Mouse (Mus musculus): ENCODE measurements at regions not wholly inside any gene's neighbourhood (a gene's known extent, or its start where the extent isn't known, plus 50 kb on each side); places are given as distances from the start of the nearest gene placed in this dataset.

- no peak for DNase-seq (ENCODE audit: extremely low read depth, insufficient read length, low spot score)
Observed at GRCm38 (mm10) chr16:12900670-12901069, 208.8 kb upstream of the Ercc4 start.

- no peak for DNase-seq (ENCODE audit: extremely low read depth, insufficient read length, low spot score)
Observed at GRCm38 (mm10) chr16:12901096-12901995, 208.1 kb upstream of the Ercc4 start.

- no peak for DNase-seq (ENCODE audit: extremely low read depth, insufficient read length, low spot score)
Observed at GRCm38 (mm10) chr16:12901996-12902319, 207.5 kb upstream of the Ercc4 start.

DNA sequence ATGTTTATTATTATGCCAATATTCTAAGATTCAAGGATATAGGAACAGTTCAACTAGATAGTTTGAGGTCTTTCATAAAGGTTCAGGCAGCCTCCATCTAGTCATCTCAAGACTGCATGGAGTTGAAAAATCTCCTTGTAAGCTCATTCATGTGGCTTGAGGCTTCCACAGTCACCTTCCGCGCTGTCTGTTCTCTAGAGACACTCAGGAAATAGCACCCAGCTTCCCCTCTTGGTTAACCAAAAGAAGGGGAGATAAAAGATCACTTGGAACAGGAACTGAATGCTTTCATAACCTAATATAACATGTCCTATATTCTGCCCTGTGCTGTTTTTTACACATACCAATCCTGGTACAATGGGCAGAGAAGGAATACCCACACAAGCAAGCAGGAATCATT lies 206.3 kb upstream of the Ercc4 start:
- no peak for DNase-seq (ENCODE audit: extremely low read depth, insufficient read length, low spot score)

DNA sequence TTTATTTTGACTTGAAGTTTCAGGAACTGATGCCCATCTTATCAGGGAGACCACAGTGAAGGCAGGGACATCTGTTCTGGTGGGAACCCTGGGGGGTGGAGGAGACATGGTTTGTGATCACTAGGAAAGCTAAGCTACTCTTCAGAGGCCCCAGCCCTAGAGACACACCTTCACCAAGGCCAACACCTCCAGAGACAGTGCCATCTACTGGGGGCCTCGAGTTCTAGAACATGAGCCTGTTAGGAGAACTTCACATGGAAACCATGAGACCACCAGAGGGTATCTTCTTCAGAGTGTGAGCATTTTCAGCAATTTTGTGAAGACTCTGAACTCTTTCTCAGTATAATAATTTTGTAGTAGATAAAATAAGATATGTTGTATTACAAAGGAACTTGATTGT lies 204.5 kb upstream of the Ercc4 start:
- DNase-seq (ENCODE audit: extremely low read depth, insufficient read length, low spot score) = no peak

GRCm38 (mm10) chr16:12924668-12925067 lies 184.8 kb upstream of the Ercc4 start:
- DNase-seq (ENCODE audit: extremely low read depth, insufficient read length, low spot score) = no peak

GRCm38 (mm10) chr16:12925931-12926330 lies 183.6 kb upstream of the Ercc4 start:
- no peak for DNase-seq (ENCODE audit: extremely low read depth, insufficient read length, low spot score)

DNA sequence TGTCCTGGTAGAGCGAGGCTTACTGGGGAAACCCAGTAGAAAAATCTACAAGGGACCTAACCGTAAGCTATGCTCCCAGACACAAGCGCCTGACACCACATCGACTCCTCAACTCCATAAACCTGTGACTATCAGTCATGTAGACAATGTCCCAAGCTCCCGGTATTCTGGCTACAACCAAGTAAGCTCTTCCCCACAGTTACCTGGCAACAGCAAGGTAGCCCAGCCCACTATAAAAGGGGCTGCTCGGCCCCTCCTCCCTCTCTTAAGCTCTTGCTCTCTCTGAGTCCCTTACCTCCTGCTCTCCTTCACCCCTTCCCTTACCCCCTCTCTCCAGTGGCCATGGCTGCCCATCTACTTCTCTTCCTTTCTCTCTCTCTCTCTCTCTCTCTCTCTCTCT lies 178.4 kb upstream of the Ercc4 start:
- no peak for DNase-seq (ENCODE audit: extremely low read depth, insufficient read length, low spot score)

- DNase-seq (ENCODE audit: extremely low read depth, insufficient read length, low spot score) = no peak
Observed at GRCm38 (mm10) chr16:12932959-12933358, 176.5 kb upstream of the Ercc4 start.

DNA sequence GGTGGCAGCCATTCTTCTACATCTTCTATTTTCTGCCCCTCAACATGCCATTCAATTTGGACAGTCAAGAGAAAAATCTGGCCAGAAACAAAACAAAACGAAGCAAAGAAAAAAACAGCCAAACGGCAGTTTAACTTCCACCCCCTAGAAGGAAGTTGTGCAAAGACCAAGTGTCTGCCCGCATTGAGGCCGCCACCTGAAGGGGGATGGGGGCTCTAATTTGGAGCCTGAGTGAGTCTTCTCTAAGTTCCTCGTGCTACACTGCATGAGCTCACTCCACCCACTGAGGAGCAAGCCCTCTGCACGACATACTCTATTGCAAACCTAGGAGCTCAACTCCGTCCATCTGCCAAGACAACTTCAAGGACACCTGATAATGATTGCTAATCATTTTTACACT lies 174.9 kb upstream of the Ercc4 start:
- no peak for DNase-seq (ENCODE audit: extremely low read depth, insufficient read length, low spot score)

GRCm38 (mm10) chr16:12935266-12935665 lies 174.2 kb upstream of the Ercc4 start:
- no peak for DNase-seq (ENCODE audit: extremely low read depth, insufficient read length, low spot score)

- DNase-seq (ENCODE audit: extremely low read depth, insufficient read length, low spot score) = no peak
Observed at GRCm38 (mm10) chr16:12936571-12936970, 172.9 kb upstream of the Ercc4 start.

DNA sequence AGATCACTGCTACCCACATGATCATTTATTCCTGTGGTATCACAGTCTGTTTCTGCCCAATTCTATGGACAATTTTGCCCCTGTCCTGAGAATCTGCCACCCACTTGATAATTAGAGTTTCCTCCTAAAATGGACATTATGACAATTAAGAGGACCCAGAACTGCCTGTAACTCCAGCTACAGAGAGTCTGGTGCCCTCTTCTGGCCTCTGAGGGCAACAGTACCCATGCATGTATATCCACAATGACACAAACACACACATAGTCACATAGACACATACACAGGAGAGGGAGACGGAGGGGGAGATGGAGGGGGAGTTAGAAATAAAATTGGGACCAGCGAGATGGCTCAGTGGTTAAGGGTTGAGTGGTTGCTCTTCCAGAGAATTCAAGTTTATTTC lies 170.9 kb upstream of the Ercc4 start:
- DNase-seq (ENCODE audit: extremely low read depth, insufficient read length, low spot score) = no peak

DNA sequence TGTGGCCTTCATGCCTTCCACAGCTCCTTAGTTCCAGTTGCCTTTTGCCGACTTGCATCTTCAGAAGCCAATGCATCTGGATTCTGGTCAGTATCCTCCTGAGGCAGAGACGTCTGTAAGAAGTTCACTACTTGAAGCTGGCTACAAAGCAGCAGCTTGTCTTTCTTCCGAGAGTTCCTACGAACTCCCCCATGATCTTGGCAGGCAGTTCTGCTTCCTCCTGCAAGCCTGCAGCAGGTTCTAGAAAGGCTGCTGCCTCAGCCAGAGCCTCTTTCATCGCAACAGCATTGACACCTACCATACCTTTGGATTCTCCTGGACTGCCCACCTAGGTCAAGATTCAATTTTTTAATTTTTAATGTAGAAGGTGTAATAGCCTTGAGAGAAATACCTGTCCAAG lies 158.3 kb upstream of the Ercc4 start:
- no peak for DNase-seq (ENCODE audit: extremely low read depth, insufficient read length, low spot score)

- no peak for DNase-seq (ENCODE audit: extremely low read depth, insufficient read length, low spot score)
Observed at GRCm38 (mm10) chr16:12954028-12954427, 155.5 kb upstream of the Ercc4 start.

GRCm38 (mm10) chr16:12956416-12956815 lies 153.1 kb upstream of the Ercc4 start:
- DNase-seq (ENCODE audit: extremely low read depth, insufficient read length, low spot score) = no peak

DNA sequence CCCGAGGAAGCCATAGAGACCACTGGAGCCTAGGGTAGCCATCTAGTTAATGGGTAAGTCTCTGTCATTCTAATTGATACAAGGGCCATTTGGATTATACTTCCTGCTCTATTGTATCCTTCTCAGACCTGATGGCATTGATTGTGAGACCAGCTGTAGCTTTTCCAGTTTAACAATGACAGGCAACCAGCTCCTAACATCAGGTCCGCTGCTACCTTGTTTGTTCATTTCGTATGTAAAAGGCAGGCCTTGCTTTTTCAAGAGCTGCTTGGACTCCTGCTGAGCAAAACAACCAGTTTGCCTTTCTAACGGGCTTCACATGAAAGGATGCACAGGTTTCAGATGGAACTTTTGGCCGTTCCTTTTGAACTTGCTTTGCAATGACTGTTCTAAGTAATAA lies 148.6 kb upstream of the Ercc4 start:
- DNase-seq (ENCODE audit: extremely low read depth, insufficient read length, low spot score) = no peak

DNA sequence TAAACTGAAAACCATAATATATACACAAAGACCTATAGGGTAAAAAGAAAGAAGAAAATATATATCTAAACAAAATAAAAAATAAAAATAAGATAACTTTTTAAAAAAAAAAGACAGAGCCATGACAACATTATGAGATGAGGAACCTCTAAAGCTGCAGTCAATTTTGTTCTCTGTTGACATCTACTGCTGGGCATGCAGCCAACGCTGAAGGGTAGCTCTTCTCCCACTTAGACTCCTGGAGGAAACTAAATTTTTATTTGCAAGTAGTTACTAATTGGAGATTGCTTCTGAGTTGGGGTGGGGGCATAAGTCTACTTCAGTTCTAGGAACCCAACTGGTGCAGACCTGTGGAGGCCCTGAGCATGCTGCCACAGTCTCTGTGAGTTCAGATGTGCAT lies 126.8 kb upstream of the Ercc4 start:
- DNase-seq (ENCODE audit: extremely low read depth, insufficient read length, low spot score) = no peak

DNA sequence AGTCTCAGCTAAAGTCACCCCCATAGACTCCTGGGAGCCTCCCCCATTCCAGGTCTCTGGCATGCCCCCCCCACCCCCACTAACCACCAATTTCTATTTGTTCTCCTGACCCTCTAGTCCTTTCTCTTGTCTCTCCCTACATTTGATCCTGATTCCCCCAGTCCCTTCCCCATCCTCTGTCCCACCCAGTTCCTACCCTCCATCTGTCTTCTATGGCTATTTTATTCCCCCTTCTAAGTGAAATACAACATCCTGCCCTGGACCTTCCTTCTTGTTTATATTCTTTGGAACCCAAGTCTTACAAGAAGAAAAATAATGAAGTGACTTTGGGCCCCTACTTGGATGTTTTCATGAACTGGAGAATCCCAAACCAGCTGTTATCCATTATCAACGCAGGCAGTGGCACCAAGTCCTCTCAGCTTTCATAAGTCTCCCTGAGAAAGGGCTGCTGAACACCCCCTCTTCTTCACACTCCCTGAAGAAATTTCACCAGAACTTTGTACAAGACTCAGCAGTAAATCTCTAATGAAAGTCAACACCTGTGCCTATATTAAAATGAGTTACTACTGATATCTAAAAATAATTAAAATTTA lies 108.1 kb upstream of the Ercc4 start:
- DNase-seq (ENCODE audit: extremely low read depth, insufficient read length, low spot score) = no peak

DNA sequence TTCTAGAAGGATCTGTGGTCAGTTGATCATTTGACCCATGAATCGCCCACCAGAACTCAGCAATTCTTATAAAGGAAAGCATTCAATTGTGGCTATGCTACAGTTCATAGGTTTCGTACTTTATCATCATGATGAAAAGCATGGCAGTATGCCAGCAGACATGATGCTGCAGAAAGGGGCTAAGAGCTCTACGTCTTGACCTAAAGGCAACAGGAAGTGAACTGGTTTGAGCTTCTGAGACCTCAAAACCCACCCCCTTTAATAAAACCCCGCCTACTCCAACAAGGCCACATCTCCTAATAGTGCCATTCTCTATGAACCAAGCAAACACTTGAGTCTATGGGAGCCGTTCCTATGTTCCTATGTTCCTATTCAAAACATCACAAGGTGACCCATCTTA lies 96.6 kb upstream of the Ercc4 start:
- DNase-seq (ENCODE audit: extremely low read depth, insufficient read length, low spot score) = no peak

DNA sequence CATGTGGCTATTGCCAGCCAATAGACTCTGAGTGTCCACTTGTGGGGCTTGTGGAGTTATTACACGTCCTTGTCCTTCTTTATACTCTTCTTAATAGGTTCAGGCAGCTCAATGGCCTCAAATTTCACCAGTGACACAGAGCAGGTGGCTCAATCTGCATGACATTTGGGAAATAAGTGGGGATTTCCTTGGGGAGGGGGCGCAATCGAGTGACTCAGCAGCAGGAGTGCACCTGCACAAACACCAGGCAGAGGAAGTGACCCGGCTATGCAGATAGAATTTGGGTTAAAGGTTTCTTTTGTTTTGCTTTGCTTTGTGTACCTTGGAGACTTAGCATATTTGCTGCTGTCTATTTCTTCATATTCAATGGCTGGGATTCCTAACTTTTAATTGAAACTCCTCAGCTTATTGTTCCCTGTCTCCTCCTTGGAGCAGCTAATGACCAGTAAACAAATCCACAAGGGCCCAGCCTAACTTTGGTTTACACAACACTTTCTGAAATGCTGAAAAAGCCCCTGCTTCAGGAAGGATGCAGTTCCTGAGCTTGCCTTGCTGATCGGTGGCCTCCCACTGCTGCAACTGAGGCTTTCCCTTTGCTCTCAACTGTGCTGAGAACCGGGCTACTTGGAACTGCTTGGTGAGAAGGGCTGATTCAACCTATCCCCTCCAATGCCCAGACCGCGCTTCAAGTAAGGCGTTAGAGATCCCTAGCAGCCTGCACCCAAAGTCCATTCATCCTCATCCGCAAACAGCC lies 95.4 kb upstream of the Ercc4 start:
- DNase-seq (ENCODE audit: extremely low read depth, insufficient read length, low spot score) = no peak

GRCm38 (mm10) chr16:13022875-13023274 lies 86.6 kb upstream of the Ercc4 start:
- DNase-seq (ENCODE audit: extremely low read depth, insufficient read length, low spot score) = no peak

Data from 3134 (cell line).